Mouse (Mus musculus) cortical plate, adult 2 months (tissue): ENCODE results near the gene Cdc40.

Source experiments
- CTCF ChIP-seq: fragments of 200-500 bp; IDR thresholded peaks from 2 replicates; pipeline ENCODE4 v1.5.1; 2011; ENCODE audit warnings: mild to moderate bottlenecking, control low read depth, low read length; ENCODE audit not compliant: insufficient read depth; ENCODE audit errors: extremely low read depth
- POLR2A ChIP-seq: fragments of 200-500 bp; IDR thresholded peaks from 2 replicates; pipeline ENCODE4 v1.6.1; 2011; ENCODE audit warnings: mild to moderate bottlenecking, low read length, control low read depth; ENCODE audit not compliant: insufficient read depth; ENCODE audit errors: extremely low read depth

GRCm38 (mm10) chr10:40857599-40857998 lies 25.5 kb downstream of the Cdc40 start:
- TF ChIP-seq POLR2A (no peak), CTCF (no peak)
